Mouse (Mus musculus) gastrocnemius, adult 8-10 months (tissue): ENCODE results near the gene Kcna7. TPM values are rescaled to one million over a fixed set of nuclear protein-coding genes. Genes with fewer than 3 reads are reported as not detected.

ENCODE experiments used
- DNase-seq, 2 experiments: peaks; one replicate each; pipeline ENCODE4 v3.0.0; 2022; ENCODE audit warnings: low spot score in 2 of 2
- total RNA-seq, 4 experiments: library from RNA; stranded (reverse); gene quantifications; 2 replicates each; pipeline ENCODE4 v1.2.4; 2022

Gene Kcna7
- total RNA-seq, 4 experiments from 2014 or later, result 78.8 to 94.6 (median 88.3) TPM

GRCm38 (mm10) chr7:45419859-45420614 is 14.6 kb downstream of the Kcna7 start:
- no peak for DNase-seq

GRCm38 (mm10) chr7:45420615-45420919 is 15.1 kb downstream of the Kcna7 start, which contains the start of gene Lhb:
Gene Lhb, plus strand, starts transcription at chr7:45420820.
- no peak for DNase-seq

GRCm38 (mm10) chr7:45421194-45421593 is 15.7 kb downstream of the Kcna7 start:
- no peak for DNase-seq

GRCm38 (mm10) chr7:45426556-45426955 is 21.1 kb downstream of the Kcna7 start:
- peak in 1 of 2 experiments; percentile 69 for DNase-seq

- no peak for DNase-seq
Measured at GRCm38 (mm10) chr7:45433835-45434202, 28.4 kb downstream of the Kcna7 start.

- DNase-seq, result peak; percentile 100
Measured at GRCm38 (mm10) chr7:45434203-45435015, 29.0 kb downstream of the Kcna7 start, which contains the start of gene Gys1. Gene Gys1, plus strand, starts transcription at chr7:45434844.

- peak in 1 of 2 experiments; percentile 55 for DNase-seq
Measured at GRCm38 (mm10) chr7:45435038-45435437, 29.6 kb downstream of the Kcna7 start.

- no peak for DNase-seq
Measured at GRCm38 (mm10) chr7:45436444-45436843, 31.0 kb downstream of the Kcna7 start.

GRCm38 (mm10) chr7:45437046-45437445 is 31.6 kb downstream of the Kcna7 start:
- DNase-seq, result no peak

GRCm38 (mm10) chr7:45437521-45438276 is 32.2 kb downstream of the Kcna7 start, which contains the start of gene Ruvbl2:
Gene Ruvbl2, minus strand, starts transcription at chr7:45438096.
- DNase-seq, result peak; percentile 66 to 81

GRCm38 (mm10) chr7:45443526-45444420 is 38.3 kb downstream of the Kcna7 start:
- DNase-seq, result peak in 1 of 2 experiments; percentile 37

GRCm38 (mm10) chr7:45446589-45446988 is 41.1 kb downstream of the Kcna7 start:
- DNase-seq, result no peak

GRCm38 (mm10) chr7:45447325-45447990 is 42.0 kb downstream of the Kcna7 start:
- peak in 1 of 2 experiments; percentile 22 for DNase-seq

GRCm38 (mm10) chr7:45449974-45450373 is 44.5 kb downstream of the Kcna7 start:
- DNase-seq, result no peak

GRCm38 (mm10) chr7:45451344-45451982 is 46.0 kb downstream of the Kcna7 start:
- DNase-seq, result peak; percentile 73 to 74

GRCm38 (mm10) chr7:45454971-45455370 is 49.5 kb downstream of the Kcna7 start:
- DNase-seq, result no peak

GRCm38 (mm10) chr7:45455932-45456696 is 50.7 kb downstream of the Kcna7 start:
- DNase-seq, result no peak

- no peak for DNase-seq
Measured at GRCm38 (mm10) chr7:45456721-45457203, 51.3 kb downstream of the Kcna7 start.
